Mouse (Mus musculus): Measurements from ENCODE around the gene Large1. TPM values are rescaled to one million over a fixed set of nuclear protein-coding genes. Genes with fewer than 3 reads are reported as not detected.
A peak's percentile ranks its signal among the peaks of the same experiment; 100 is the strongest.

The Large1 gene
- polyA plus RNA-seq, 1 experiment from 2014 or later = 5.0 TPM

DNA sequence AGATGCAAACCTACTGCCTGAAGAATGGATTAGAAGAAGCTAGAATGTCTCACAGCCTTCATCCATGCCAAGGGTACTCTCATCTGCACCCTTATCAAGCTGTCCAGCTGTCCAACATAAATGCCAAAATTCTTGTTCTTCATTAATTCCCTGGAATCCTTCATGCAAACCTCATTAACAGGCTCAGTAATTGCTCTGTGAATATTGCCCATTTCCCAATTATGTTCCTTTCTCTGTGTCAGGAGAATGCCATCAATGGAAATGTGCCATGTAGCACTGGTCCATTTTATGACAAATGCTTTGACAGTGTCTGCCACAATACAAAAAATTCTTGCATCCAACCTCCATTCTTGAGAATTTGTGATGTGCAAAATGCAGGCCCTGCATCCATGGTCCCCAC lies 82.3 kb downstream of the Large1 start:
- Histone ChIP-seq H3K4me1 (ENCODE audit: insufficient read depth, low read length) (no peaks in the 10 kb centered on the region), H3K27me3 (ENCODE audit: insufficient read depth, low read length) (no peaks in the 10 kb centered on the region), H3K4me3 (ENCODE audit: low read length) (no peak overlapping the region), H3K36me3 (ENCODE audit: insufficient read depth, low read length) (no peaks in the 10 kb centered on the region), H3K9me3 (ENCODE audit: low read length) (no peaks in the 10 kb centered on the region), H3K27ac (ENCODE audit: low read length) (no peak overlapping the region), H3K9ac (replicated peaks; ENCODE audit: low read length) (no peak overlapping the region), H3K4me2 (replicated peaks; ENCODE audit: low read depth, low read length) (no peak overlapping the region)
- no peak for ATAC-seq (ENCODE audit: low FRiP score, low TSS enrichment)

DNA sequence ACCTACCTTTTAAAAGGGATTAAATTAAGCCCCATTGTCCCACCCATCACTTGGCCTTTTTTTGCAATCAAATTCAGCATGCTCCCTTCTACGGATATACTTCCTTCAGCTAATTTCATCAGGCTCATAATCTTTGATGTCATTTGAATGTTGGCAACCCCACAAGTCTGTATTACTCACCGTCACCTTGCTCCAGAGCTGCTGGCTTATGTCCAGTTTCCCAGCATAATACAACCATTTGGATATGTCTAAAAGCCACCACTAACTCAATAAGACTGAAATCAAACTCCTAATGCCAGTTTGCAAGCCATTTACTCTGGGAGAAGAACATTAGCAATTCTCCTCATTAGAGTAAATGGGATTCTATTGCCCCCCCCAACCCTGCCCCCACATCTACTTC lies 95.4 kb downstream of the Large1 start:
- no peak overlapping the region for H3K27ac ChIP-seq (ENCODE audit: low read length)
- 76% methylated on average over 2 of the region's 2 CpGs for WGBS
- no peak for ATAC-seq (ENCODE audit: low FRiP score, low TSS enrichment)

DNA sequence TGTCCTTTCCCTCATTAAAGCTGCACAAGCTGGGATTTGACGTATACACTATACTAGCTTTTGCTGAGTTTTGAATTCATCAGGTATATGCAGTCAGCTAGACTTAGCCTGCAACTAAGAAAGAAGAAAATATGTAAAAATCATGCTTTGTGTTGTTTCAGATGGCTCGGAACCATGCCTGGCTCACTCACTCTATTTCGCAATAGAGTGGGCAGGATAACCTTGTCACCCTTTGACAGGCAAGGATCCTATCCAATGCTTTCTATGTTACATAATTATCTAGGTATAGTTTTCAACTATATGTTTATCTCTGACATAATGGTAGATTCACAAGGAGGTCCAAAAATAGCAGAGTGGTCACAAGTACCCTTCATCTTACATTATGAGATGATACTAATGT lies 109.2 kb downstream of the Large1 start:
- H3K36me3 ChIP-seq (ENCODE audit: insufficient read depth, low read length) = 0 out of 2 replicates have a peak, but pooled peaks cover 2% of the 10 kb centered on the region
- 95% methylated on average over 3 of the region's 3 CpGs for WGBS
- no peak overlapping the region for H3K4me3 ChIP-seq (ENCODE audit: low read length)
- H3K9me3 ChIP-seq (ENCODE audit: low read length) = peaks cover 7% of the 10 kb centered on the region
- no peak overlapping the region for H3K9ac ChIP-seq (replicated peaks; ENCODE audit: low read length)
- H3K27me3 ChIP-seq (ENCODE audit: insufficient read depth, low read length) = no peaks in the 10 kb centered on the region
- no peak overlapping the region for H3K27ac ChIP-seq (ENCODE audit: low read length)
- H3K4me2 ChIP-seq (replicated peaks; ENCODE audit: low read depth, low read length) = no peak overlapping the region
- no peak for ATAC-seq (ENCODE audit: low FRiP score, low TSS enrichment)
- no peaks in the 10 kb centered on the region for H3K4me1 ChIP-seq (ENCODE audit: insufficient read depth, low read length)

More for the DNA sequence above, 95.4 kb downstream of the Large1 start:
- Histone ChIP-seq H3K9me3 (ENCODE audit: low read length) (peaks cover 6% of the 10 kb centered on the region), H3K4me2 (replicated peaks; ENCODE audit: low read depth, low read length) (no peak overlapping the region), H3K27me3 (ENCODE audit: insufficient read depth, low read length) (no peaks in the 10 kb centered on the region), H3K36me3 (ENCODE audit: insufficient read depth, low read length) (0 out of 2 replicates have a peak, but pooled peaks cover 3% of the 10 kb centered on the region), H3K9ac (replicated peaks; ENCODE audit: low read length) (no peak overlapping the region), H3K4me3 (ENCODE audit: low read length) (no peak overlapping the region), H3K4me1 (ENCODE audit: insufficient read depth, low read length) (no peaks in the 10 kb centered on the region)

DNA sequence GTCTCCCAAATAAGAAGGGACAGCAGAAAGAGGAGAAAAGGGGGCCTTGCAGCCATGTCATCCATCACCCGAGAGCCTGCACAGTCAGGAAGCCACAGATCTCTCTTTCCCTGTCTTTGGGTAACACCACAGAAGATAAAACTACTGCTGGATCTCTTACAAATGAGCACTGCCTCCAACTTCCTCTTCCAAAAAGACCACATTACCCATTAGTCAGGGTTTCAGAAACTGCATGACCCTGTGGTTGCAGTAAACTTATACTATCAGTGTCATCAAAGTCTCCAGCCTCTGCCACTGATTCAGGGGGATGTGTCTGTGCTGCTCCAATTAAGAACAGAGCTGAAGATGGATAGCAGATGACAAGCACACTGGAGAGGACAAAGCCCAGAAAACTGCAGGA lies 111.3 kb downstream of the Large1 start:
- H3K4me1 ChIP-seq (ENCODE audit: insufficient read depth, low read length) = no peaks in the 10 kb centered on the region
- H3K36me3 ChIP-seq (ENCODE audit: insufficient read depth, low read length) = 0 out of 2 replicates have a peak, but pooled peaks cover 2% of the 10 kb centered on the region
- peaks cover 7% of the 10 kb centered on the region for H3K9me3 ChIP-seq (ENCODE audit: low read length)
- no peak for ATAC-seq (ENCODE audit: low FRiP score, low TSS enrichment)
- H3K4me3 ChIP-seq (ENCODE audit: low read length) = no peak overlapping the region
- WGBS = 67% methylated on average over 1 of the region's 1 CpGs
- H3K4me2 ChIP-seq (replicated peaks; ENCODE audit: low read depth, low read length) = no peak overlapping the region
- H3K27me3 ChIP-seq (ENCODE audit: insufficient read depth, low read length) = no peaks in the 10 kb centered on the region
- no peak overlapping the region for H3K27ac ChIP-seq (ENCODE audit: low read length)
- H3K9ac ChIP-seq (replicated peaks; ENCODE audit: low read length) = no peak overlapping the region

DNA sequence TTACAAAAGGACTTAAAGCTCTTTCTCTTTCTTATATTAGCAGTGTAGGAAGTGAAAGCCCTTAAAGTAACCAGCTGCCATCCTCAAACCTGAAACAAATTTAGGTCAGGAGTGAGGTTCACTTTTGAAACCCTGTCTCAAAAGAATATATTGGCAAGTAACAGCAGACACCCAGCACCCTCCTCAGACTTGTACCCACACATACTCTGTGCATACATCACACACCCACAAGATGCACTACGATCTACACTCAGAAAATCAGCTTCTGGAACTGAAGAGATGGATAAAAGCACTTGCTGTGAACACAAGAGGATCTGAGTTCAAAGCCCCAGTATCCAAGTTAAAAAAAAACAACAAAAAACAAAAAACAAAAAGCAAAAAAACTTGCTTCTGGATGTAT lies 119.1 kb downstream of the Large1 start:
- 89% methylated on average over 1 of the region's 1 CpGs for WGBS
- Histone ChIP-seq H3K4me3 (ENCODE audit: low read length) (no peak overlapping the region), H3K9me3 (ENCODE audit: low read length) (no peaks in the 10 kb centered on the region), H3K27me3 (ENCODE audit: insufficient read depth, low read length) (no peaks in the 10 kb centered on the region), H3K4me2 (replicated peaks; ENCODE audit: low read depth, low read length) (no peak overlapping the region), H3K27ac (ENCODE audit: low read length) (no peak overlapping the region), H3K4me1 (ENCODE audit: insufficient read depth, low read length) (no peaks in the 10 kb centered on the region), H3K9ac (replicated peaks; ENCODE audit: low read length) (no peak overlapping the region), H3K36me3 (ENCODE audit: insufficient read depth, low read length) (no peaks in the 10 kb centered on the region)
- no peak for ATAC-seq (ENCODE audit: low FRiP score, low TSS enrichment)

DNA sequence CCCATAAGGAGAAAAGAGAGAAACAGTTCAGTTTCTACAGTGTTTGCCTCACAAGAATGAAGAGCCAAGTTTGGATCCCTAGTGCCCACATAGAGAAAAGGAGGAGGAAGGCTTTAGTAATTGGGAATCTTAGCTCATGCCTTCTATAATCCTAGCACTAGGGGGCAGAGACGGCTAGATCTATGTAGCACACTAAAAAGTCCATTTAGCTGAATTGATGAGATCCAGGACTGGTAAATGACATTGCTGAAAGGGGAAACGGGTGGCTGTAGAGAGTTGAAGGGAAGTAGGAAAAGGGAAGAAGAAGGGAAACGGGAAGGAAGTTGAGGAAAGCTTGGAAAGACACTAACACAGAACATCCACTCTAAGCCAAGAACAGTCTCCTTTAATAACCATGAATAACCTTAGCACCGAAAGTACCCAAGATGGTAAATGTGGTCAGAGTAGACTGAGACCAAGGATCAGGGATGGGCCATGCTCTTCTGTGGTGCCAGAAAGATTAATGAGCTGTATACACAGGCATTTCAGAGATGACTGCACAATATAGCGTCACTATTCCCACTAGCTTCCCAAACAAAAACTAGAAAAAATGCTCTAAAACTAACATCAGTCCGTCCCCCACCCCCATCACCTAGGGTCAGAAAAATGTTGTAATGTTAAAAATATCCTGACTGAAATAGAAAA lies 119.8 kb downstream of the Large1 start:
- Histone ChIP-seq H3K27ac (ENCODE audit: low read length) (no peak overlapping the region), H3K36me3 (ENCODE audit: insufficient read depth, low read length) (no peaks in the 10 kb centered on the region), H3K4me2 (replicated peaks; ENCODE audit: low read depth, low read length) (no peak overlapping the region), H3K9me3 (ENCODE audit: low read length) (no peaks in the 10 kb centered on the region), H3K4me1 (ENCODE audit: insufficient read depth, low read length) (no peaks in the 10 kb centered on the region), H3K4me3 (ENCODE audit: low read length) (no peak overlapping the region), H3K9ac (replicated peaks; ENCODE audit: low read length) (no peak overlapping the region), H3K27me3 (ENCODE audit: insufficient read depth, low read length) (no peaks in the 10 kb centered on the region)
- 45% methylated on average over 6 of the region's 6 CpGs for WGBS
- peak; percentile 42; the same call in 1 of the 2 replicates for ATAC-seq (ENCODE audit: low FRiP score, low TSS enrichment)

DNA sequence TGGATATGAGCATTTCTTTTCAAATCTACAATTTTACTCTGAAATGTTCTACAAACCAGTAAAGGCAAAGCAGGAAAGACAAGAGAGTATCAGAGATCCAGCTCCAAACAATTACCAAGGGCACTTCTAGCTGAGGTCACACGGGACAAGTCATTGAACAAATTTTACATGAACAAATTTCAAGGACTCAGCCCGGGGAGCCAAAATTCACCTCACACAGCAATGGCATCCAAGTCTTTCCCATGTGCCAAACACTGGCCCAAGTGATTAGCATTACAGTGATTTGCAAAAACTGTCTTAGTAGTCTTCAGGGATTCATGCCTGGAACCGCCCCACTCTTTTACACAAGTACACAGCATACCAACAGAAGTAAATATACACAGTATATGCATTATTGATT lies 126.5 kb downstream of the Large1 start:
- H3K4me2 ChIP-seq (replicated peaks; ENCODE audit: low read depth, low read length) = no peak overlapping the region
- H3K36me3 ChIP-seq (ENCODE audit: insufficient read depth, low read length) = no peaks in the 10 kb centered on the region
- H3K4me1 ChIP-seq (ENCODE audit: insufficient read depth, low read length) = no peaks in the 10 kb centered on the region
- H3K27ac ChIP-seq (ENCODE audit: low read length) = no peak overlapping the region
- whole genome bisulfite sequencing = 86% methylated on average over 3 of the region's 3 CpGs
- no peak overlapping the region for H3K4me3 ChIP-seq (ENCODE audit: low read length)
- H3K9ac ChIP-seq (replicated peaks; ENCODE audit: low read length) = no peak overlapping the region
- H3K27me3 ChIP-seq (ENCODE audit: insufficient read depth, low read length) = no peaks in the 10 kb centered on the region
- no peaks in the 10 kb centered on the region for H3K9me3 ChIP-seq (ENCODE audit: low read length)
- no peak for ATAC-seq (ENCODE audit: low FRiP score, low TSS enrichment)

DNA sequence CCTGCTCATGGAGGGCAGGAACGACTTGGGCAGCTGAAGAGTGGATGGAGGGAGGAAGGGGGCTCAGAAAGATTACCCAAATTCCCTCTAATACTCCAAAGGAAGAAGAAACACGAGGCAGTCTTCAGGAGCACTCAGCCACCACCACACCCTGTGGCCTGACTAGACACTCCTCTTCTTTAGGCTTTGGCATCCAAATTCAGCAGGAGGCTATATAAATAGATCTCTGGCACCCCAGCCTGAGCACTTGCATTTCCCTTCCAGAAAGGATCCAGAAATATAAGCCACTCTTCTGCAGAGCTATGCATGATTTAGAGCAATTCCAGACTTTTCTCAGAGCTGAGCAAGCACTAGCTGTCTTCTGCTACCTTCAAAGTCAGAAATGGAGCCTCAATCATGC lies 127.7 kb downstream of the Large1 start:
- no peak overlapping the region for H3K9ac ChIP-seq (replicated peaks; ENCODE audit: low read length)
- H3K4me3 ChIP-seq (ENCODE audit: low read length) = no peak overlapping the region
- H3K4me1 ChIP-seq (ENCODE audit: insufficient read depth, low read length) = no peaks in the 10 kb centered on the region
- H3K27ac ChIP-seq (ENCODE audit: low read length) = no peak overlapping the region
- H3K9me3 ChIP-seq (ENCODE audit: low read length) = no peaks in the 10 kb centered on the region
- no peak for ATAC-seq (ENCODE audit: low FRiP score, low TSS enrichment)
- H3K27me3 ChIP-seq (ENCODE audit: insufficient read depth, low read length) = no peaks in the 10 kb centered on the region
- 44% methylated on average over 2 of the region's 2 CpGs for WGBS
- H3K36me3 ChIP-seq (ENCODE audit: insufficient read depth, low read length) = no peaks in the 10 kb centered on the region
- H3K4me2 ChIP-seq (replicated peaks; ENCODE audit: low read depth, low read length) = no peak overlapping the region

DNA sequence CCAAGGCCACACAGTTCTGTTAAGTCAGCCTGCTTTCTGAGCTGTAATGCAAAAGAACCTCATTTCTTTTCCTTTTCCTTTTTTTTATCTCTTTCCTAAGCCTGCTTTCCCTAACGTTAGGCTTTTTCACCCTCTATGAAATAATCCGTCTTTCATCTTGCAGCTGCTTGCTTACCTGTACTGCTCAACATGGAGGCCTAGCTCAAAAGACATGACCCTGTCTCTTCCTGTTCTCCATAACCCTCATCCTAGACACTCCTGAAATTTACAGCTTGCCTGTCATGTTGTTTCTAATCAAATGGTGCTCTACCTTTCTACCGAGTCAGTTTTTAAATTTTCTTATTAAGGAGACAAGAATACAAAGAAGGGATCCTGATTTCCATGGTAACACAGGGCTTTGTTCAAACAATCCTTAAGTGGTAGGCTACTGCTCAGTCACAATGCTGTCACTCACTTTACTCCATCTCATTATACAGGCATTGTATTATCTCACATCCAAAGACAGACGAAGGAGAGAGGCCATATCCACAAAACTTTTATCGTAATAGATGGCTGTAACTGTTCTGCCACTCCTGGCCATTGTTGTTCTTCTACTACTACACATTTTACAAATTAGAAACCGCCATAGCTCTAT lies 134.0 kb downstream of the Large1 start:
- WGBS = 86% methylated on average over 6 of the region's 6 CpGs
- Histone ChIP-seq H3K9ac (replicated peaks; ENCODE audit: low read length) (no peak overlapping the region), H3K27ac (ENCODE audit: low read length) (no peak overlapping the region), H3K9me3 (ENCODE audit: low read length) (no peaks in the 10 kb centered on the region), H3K27me3 (ENCODE audit: insufficient read depth, low read length) (no peaks in the 10 kb centered on the region), H3K36me3 (ENCODE audit: insufficient read depth, low read length) (no peaks in the 10 kb centered on the region), H3K4me2 (replicated peaks; ENCODE audit: low read depth, low read length) (no peak overlapping the region), H3K4me1 (ENCODE audit: insufficient read depth, low read length) (no peaks in the 10 kb centered on the region), H3K4me3 (ENCODE audit: low read length) (no peak overlapping the region)
- no peak for ATAC-seq (ENCODE audit: low FRiP score, low TSS enrichment)

DNA sequence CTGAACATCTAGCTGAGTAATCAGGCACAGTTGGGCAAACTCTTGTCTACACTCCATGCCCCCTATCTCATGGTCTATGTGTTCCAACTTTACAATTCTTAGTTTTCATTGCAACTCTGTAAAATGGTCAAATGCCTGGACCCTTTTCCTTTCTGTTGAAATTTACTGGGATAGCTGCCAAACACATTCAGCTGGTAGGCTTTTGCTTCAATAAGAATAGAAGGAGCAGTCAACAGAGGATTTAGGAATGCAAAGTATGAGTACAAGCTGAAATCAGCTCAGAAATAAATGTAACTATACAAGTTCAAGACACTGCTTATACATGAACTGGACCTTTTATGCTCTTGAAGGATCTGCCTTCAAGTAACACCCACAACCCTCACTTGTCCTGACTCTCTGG lies 146.5 kb downstream of the Large1 start:
- Histone ChIP-seq H3K36me3 (ENCODE audit: insufficient read depth, low read length) (no peaks in the 10 kb centered on the region), H3K27ac (ENCODE audit: low read length) (no peak overlapping the region), H3K9ac (replicated peaks; ENCODE audit: low read length) (no peak overlapping the region), H3K9me3 (ENCODE audit: low read length) (no peaks in the 10 kb centered on the region), H3K27me3 (ENCODE audit: insufficient read depth, low read length) (no peaks in the 10 kb centered on the region), H3K4me2 (replicated peaks; ENCODE audit: low read depth, low read length) (no peak overlapping the region), H3K4me1 (ENCODE audit: insufficient read depth, low read length) (no peaks in the 10 kb centered on the region), H3K4me3 (ENCODE audit: low read length) (no peak overlapping the region)
- ATAC-seq (ENCODE audit: low FRiP score, low TSS enrichment) = no peak
